8 mouse cellular contexts compared by ENCODE assay signal in the genomic region with DNA sequence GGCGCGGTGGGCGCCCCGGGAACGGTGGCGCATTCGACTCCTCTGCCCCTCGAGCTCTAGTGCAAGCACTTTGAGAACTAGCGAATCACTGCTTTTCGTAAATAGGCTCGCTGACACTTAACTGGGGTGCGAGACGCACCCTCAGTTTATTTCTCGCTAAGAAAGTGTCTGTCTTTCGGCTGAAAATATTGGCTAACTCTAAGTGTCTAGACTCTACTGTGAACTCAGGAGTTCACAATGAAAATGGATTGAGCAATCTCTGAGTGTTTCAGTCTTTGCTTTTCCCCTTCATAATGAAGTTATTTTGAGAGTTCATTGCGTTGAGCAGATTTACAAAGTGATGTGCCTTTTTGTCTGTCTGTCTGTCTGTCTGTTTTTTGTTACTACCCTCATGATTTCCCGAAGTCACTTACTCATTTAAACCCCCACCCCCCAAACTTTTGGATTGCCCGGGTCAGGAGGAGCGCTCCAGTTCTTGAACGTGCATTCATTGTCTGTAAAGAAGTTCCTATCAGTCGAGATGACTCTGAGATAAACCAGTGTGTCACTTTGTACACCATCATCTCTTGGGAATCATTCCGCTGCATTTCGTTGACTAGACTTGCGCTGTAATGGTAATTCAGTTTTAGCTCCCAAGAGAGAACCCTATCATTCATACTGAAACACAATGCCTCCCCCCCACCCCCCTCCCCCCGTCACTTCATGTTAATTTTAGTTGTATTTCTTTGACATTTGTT. TPM values are rescaled to one million over a fixed set of nuclear protein-coding genes. Genes with fewer than 3 reads are reported as not detected.
DNase-seq lines count a peak whose midpoint lies in the region; ATAC-seq and TF ChIP-seq lines count a peak whose summit lies in the region.

No protein-coding gene starts in this region.

- TF ChIP-seq CTCF in MEL (IDR thresholded peaks at IDR 0.05 in 2 of 3, conservative IDR thresholded peaks at IDR 0.05 in 1 of 3; ENCODE audit: control insufficient read depth in 1 of 3, insufficient read depth in 1 of 3, low read depth in 2 of 3, low read length in 3 of 3, poor library complexity in 1 of 3, severe bottlenecking in 1 of 3): no peak

- DNase-seq in heart, postnatal 4 days: no peak
- peak; percentile 51 for DNase-seq in MEL (ENCODE audit: low read depth, low spot score)
- DNase-seq in lung, postnatal 36 days: peak; percentile 33
- no peak for DNase-seq in layer of hippocampus, postnatal 25 days (ENCODE audit: extremely low spot score in 1 of 2, low spot score in 1 of 2)
- DNase-seq in layer of hippocampus, adult 9-11 months: no peak
- no peak for DNase-seq in left cerebral cortex, postnatal 4 days

- no peak for ATAC-seq in heart, embryonic 12.5 days (ENCODE audit: insufficient number of reproducible peaks, low FRiP score)
- peak; percentile 30 for ATAC-seq in granulocyte monocyte progenitor cell, adult 5-6 weeks (replicated peaks; ENCODE audit: poor library complexity, severe bottlenecking)

- no peaks in the 10 kb centered on the region for H3K27me3 ChIP-seq in heart, embryonic 12.5 days (replicated peaks)
- H3K27me3 ChIP-seq in MEL (ENCODE audit: control insufficient read depth in 1 of 2, insufficient read depth in 2 of 2, low read length in 2 of 2): no peaks in the 10 kb centered on the region

- peak overlapping the region; percentile 99 for H3K27ac ChIP-seq in heart, embryonic 12.5 days (ENCODE audit: poor library complexity, severe bottlenecking)
- no peak overlapping the region for H3K27ac ChIP-seq in MEL (ENCODE audit: control insufficient read depth, low read depth, low read length)

- peak overlapping the region; percentile 99 for H3K9ac ChIP-seq in heart, embryonic 12.5 days
- H3K9ac ChIP-seq in MEL (ENCODE audit: control insufficient read depth, low read depth, low read length, poor library complexity, severe bottlenecking): peak overlapping the region; percentile 85

- no peaks in the 10 kb centered on the region for H3K9me3 ChIP-seq in heart, embryonic 12.5 days (replicated peaks)
- no peaks in the 10 kb centered on the region for H3K9me3 ChIP-seq in MEL (replicated peaks; ENCODE audit: insufficient read depth, low read length)

- TF ChIP-seq EP300 in MEL (IDR thresholded peaks at IDR 0.05; ENCODE audit: low read depth in 1 of 2, low read length in 2 of 2): no peak

- TF ChIP-seq POLR2A in MEL (IDR thresholded peaks at IDR 0.05; ENCODE audit: control insufficient read depth in 1 of 2, insufficient read depth in 1 of 2, low read depth in 1 of 2, low read length in 2 of 2, poor library complexity in 1 of 2): no peak

- peaks cover 31% of the 10 kb centered on the region for H3K4me1 ChIP-seq in heart, embryonic 12.5 days (replicated peaks)
- H3K4me1 ChIP-seq in MEL (ENCODE audit: control insufficient read depth in 1 of 2, insufficient read depth in 2 of 2, low read length in 2 of 2): peaks cover 4 to 9% of the 10 kb centered on the region in 2 experiments

- 3% methylated on average over 25 of the region's 25 CpGs for WGBS in heart, embryonic 12.5 days

- no peak for TF ChIP-seq RAD21 in MEL (IDR thresholded peaks at IDR 0.05; ENCODE audit: low read depth, low read length)

- intact Hi-C loops in left cerebral cortex, postnatal 4 days (cut with DNase I): no loop called here

- peak overlapping the region; percentile 81 for H3K4me2 ChIP-seq in heart, embryonic 12.5 days

- peak overlapping the region; percentile 99 for H3K4me3 ChIP-seq in heart, embryonic 12.5 days
- peak overlapping the region; percentile 85 to 93 for H3K4me3 ChIP-seq in MEL (ENCODE audit: control insufficient read depth in 1 of 2, insufficient read depth in 1 of 2, low read depth in 2 of 2, low read length in 2 of 2)

- no peaks in the 10 kb centered on the region for H3K36me3 ChIP-seq in heart, embryonic 12.5 days
- H3K36me3 ChIP-seq in MEL (ENCODE audit: control insufficient read depth in 1 of 2, insufficient read depth in 2 of 2, low read length in 2 of 2): peaks cover 0 to 7% of the 10 kb centered on the region in 2 experiments; a peak in 2 of 4 replicates

- peaks cover 2% of the 10 kb centered on the region; the same call in 1 of the 2 replicates for H3K79me2 ChIP-seq in MEL (ENCODE audit: control insufficient read depth, insufficient read depth, low read length, poor library complexity)

TF ChIP-seq in MEL, 35 proteins besides CTCF, POLR2A, EP300 and RAD21:
- no peak for TF ChIP-seq USF1 (IDR thresholded peaks at IDR 0.05; ENCODE audit: low read depth, low read length)
- no peak for TF ChIP-seq ZKSCAN1 (IDR thresholded peaks at IDR 0.05; ENCODE audit: low read depth, low read length)
- TF ChIP-seq POLR2AphosphoS2 (IDR thresholded peaks at IDR 0.05; ENCODE audit: low read length): no peak
- TF ChIP-seq RCOR1 (IDR thresholded peaks at IDR 0.05; ENCODE audit: low read depth, low read length): no peak
- no peak for TF ChIP-seq TCF12 (IDR thresholded peaks at IDR 0.05; ENCODE audit: low read depth, low read length)
- TF ChIP-seq CHD1 (IDR thresholded peaks at IDR 0.05; ENCODE audit: low read depth, low read length): no peak
- no peak for TF ChIP-seq GABPA (IDR thresholded peaks at IDR 0.05; ENCODE audit: low read depth, low read length)
- TF ChIP-seq MXI1 (IDR thresholded peaks at IDR 0.05; ENCODE audit: low read depth, low read length): no peak
- TF ChIP-seq MEF2A (IDR thresholded peaks at IDR 0.05; ENCODE audit: extremely low read depth, insufficient replicate concordance, low read depth, low read length, poor library complexity, severe bottlenecking): no peak
- no peak for TF ChIP-seq MAX (IDR thresholded peaks at IDR 0.05; ENCODE audit: low read length)
- TF ChIP-seq NELFE (IDR thresholded peaks at IDR 0.05; ENCODE audit: low read depth, low read length): no peak

RNA-seq across cellular contexts. Expression of gene Akap13, which starts 1.0 kb away (rescaled TPM):
- polyA plus RNA-seq in heart, embryonic 12.5 days (2016; fragmentation: Nextera tagmentation; extraction: Ambion mirVana): 66.9 and 73.2 TPM in 2 replicates
- 100 to 1,000 TPM; 110 to 113 TPM for total RNA-seq in heart, postnatal 4 days (2021)
- 4.5 and 4.8 TPM in 2 replicates for total RNA-seq in MEL (2012; rRNA removed)
- polyA plus RNA-seq in MEL (2012; ENCODE audit: insufficient read depth in 1 of 2, insufficient read length in 2 of 2, low read depth in 1 of 2, low replicate concordance in 2 of 2, missing spikeins in 1 of 2): 1 to 10 TPM in 1 of 2 experiments, not detected in 1; 4.1 TPM
- total RNA-seq in granulocyte monocyte progenitor cell, adult 5-6 weeks (2014; fragmentation: Nextera tagmentation): 96.0 and 101 TPM in 2 replicates
- 148 and 178 TPM in 2 replicates for total RNA-seq in granulocyte monocyte progenitor cell, adult 5-6 weeks (2017)
- total RNA-seq in layer of hippocampus, postnatal 25 days (2021): 10 to 100 TPM; 54.0 to 70.8 TPM
- 10 to 100 TPM; 31.3 to 32.8 TPM for total RNA-seq in left cerebral cortex, postnatal 4 days (2021)

Comparison
In these comparisons a context has a peak if more than half of its experiments do, and no peak if none do; other contexts are left out.
1. DNase-seq: peak in MEL (single experiment) and lung, postnatal 36 days (single experiment); none in heart, postnatal 4 days (single experiment), layer of hippocampus, postnatal 25 days (0 of 2), layer of hippocampus, adult 9-11 months (single experiment) and left cerebral cortex, postnatal 4 days (single experiment).